Mouse (Mus musculus): Measurements from ENCODE around the gene Tmtc2. TPM values are rescaled to one million over a fixed set of nuclear protein-coding genes. Genes with fewer than 3 reads are reported as not detected.

Tmtc2 gene
- polyA plus RNA-seq, 1 experiment, result 0.01 TPM

- H3K4me1 ChIP-seq (ENCODE audit: control insufficient read depth), result no peaks in the 10 kb centered on the region
- no peaks in the 10 kb centered on the region for H3K36me3 ChIP-seq (ENCODE audit: control insufficient read depth)
- H3K9me3 ChIP-seq (ENCODE audit: control insufficient read depth, low read length), result peaks cover 3% of the 10 kb centered on the region
- TF ChIP-seq GATA1 (IDR thresholded peaks at IDR 0.05; ENCODE audit: low read length), result no peak
- no peak for TF ChIP-seq TAL1 (IDR thresholded peaks at IDR 0.05; ENCODE audit: low read length)
- no peaks in the 10 kb centered on the region for H3K27me3 ChIP-seq (ENCODE audit: control insufficient read depth)
- H3K4me3 ChIP-seq (replicated peaks), result no peak overlapping the region
Measured at GRCm38 (mm10) chr10:105323646-105324192, 250.5 kb downstream of the Tmtc2 start.

GRCm38 (mm10) chr10:105319299-105320057 lies 254.8 kb downstream of the Tmtc2 start:
- no peak overlapping the region for H3K4me3 ChIP-seq (replicated peaks)
- no peaks in the 10 kb centered on the region for H3K36me3 ChIP-seq (ENCODE audit: control insufficient read depth)
- TF ChIP-seq TAL1 (IDR thresholded peaks at IDR 0.05; ENCODE audit: low read length) (no peak), GATA1 (IDR thresholded peaks at IDR 0.05; ENCODE audit: low read length) (no peak)
- peaks cover 3% of the 10 kb centered on the region for H3K9me3 ChIP-seq (ENCODE audit: control insufficient read depth, low read length)
- H3K27me3 ChIP-seq (ENCODE audit: control insufficient read depth), result no peaks in the 10 kb centered on the region
- no peaks in the 10 kb centered on the region for H3K4me1 ChIP-seq (ENCODE audit: control insufficient read depth)

DNA sequence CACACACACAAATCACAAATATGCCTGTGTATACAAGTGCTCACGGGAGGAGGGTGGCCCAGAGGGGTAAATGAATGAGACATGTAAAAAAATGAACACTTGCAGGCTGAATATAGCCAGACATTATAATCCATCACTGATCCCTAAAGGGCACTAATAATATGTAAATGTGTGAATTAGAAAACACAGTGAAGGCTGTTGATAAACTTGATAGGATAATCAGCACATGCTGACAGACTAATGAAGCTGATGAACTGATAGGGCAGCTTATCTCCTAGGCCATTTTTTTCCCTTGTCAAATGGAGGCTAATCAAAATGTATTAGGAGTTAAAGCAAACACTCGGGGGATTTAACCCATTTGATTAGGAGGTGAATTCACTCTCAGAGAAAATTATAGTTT lies 255.4 kb downstream of the Tmtc2 start:
- no peaks in the 10 kb centered on the region for H3K27me3 ChIP-seq (ENCODE audit: control insufficient read depth)
- H3K9me3 ChIP-seq (ENCODE audit: control insufficient read depth, low read length), result peaks cover 3% of the 10 kb centered on the region
- H3K36me3 ChIP-seq (ENCODE audit: control insufficient read depth), result no peaks in the 10 kb centered on the region
- H3K4me1 ChIP-seq (ENCODE audit: control insufficient read depth), result no peaks in the 10 kb centered on the region
- TF ChIP-seq GATA1 (IDR thresholded peaks at IDR 0.05; ENCODE audit: low read length) (no peak), TAL1 (IDR thresholded peaks at IDR 0.05; ENCODE audit: low read length) (no peak)
- H3K4me3 ChIP-seq (replicated peaks), result no peak overlapping the region

DNA sequence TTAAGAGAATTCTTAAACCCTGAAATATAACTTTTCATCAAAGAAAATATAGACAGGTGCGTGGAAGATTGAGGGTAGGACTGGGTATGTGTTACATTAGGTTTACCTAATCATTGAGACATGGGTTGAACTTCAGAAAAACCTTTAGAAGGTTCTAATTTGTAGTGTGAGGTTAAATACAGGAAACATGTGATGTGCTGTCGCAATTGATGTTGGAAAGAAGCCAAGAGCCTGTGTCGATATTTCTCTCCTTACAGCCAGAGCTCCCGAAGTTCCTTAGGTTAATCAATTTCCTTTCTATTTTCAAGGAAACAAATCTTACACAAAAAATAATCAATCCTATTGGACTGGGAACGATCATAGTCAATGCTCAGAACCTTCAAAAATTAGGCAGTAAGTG lies 261.3 kb downstream of the Tmtc2 start:
- Histone ChIP-seq H3K4me1 (ENCODE audit: control insufficient read depth) (no peaks in the 10 kb centered on the region), H3K36me3 (ENCODE audit: control insufficient read depth) (no peaks in the 10 kb centered on the region), H3K4me3 (replicated peaks) (no peak overlapping the region), H3K9me3 (ENCODE audit: control insufficient read depth, low read length) (no peaks in the 10 kb centered on the region), H3K27me3 (ENCODE audit: control insufficient read depth) (no peaks in the 10 kb centered on the region)
- no peak for TF ChIP-seq TAL1 (IDR thresholded peaks at IDR 0.05; ENCODE audit: low read length)
- no peak for TF ChIP-seq GATA1 (IDR thresholded peaks at IDR 0.05; ENCODE audit: low read length)

- Histone ChIP-seq H3K4me3 (replicated peaks) (no peak overlapping the region), H3K27me3 (ENCODE audit: control insufficient read depth) (no peaks in the 10 kb centered on the region), H3K9me3 (ENCODE audit: control insufficient read depth, low read length) (no peaks in the 10 kb centered on the region), H3K36me3 (ENCODE audit: control insufficient read depth) (no peaks in the 10 kb centered on the region), H3K4me1 (ENCODE audit: control insufficient read depth) (no peaks in the 10 kb centered on the region)
- TF ChIP-seq GATA1 (IDR thresholded peaks at IDR 0.05; ENCODE audit: low read length) (no peak), TAL1 (IDR thresholded peaks at IDR 0.05; ENCODE audit: low read length) (no peak)
Measured at GRCm38 (mm10) chr10:105297560-105297959, 276.7 kb downstream of the Tmtc2 start.

- Histone ChIP-seq H3K9me3 (ENCODE audit: control insufficient read depth, low read length) (no peaks in the 10 kb centered on the region), H3K4me1 (ENCODE audit: control insufficient read depth) (no peaks in the 10 kb centered on the region), H3K27me3 (ENCODE audit: control insufficient read depth) (no peaks in the 10 kb centered on the region), H3K36me3 (ENCODE audit: control insufficient read depth) (no peaks in the 10 kb centered on the region), H3K4me3 (replicated peaks) (no peak overlapping the region)
- TF ChIP-seq GATA1 (IDR thresholded peaks at IDR 0.05; ENCODE audit: low read length), result no peak
- no peak for TF ChIP-seq TAL1 (IDR thresholded peaks at IDR 0.05; ENCODE audit: low read length)
Measured at GRCm38 (mm10) chr10:105292961-105293360, 281.3 kb downstream of the Tmtc2 start.

DNA sequence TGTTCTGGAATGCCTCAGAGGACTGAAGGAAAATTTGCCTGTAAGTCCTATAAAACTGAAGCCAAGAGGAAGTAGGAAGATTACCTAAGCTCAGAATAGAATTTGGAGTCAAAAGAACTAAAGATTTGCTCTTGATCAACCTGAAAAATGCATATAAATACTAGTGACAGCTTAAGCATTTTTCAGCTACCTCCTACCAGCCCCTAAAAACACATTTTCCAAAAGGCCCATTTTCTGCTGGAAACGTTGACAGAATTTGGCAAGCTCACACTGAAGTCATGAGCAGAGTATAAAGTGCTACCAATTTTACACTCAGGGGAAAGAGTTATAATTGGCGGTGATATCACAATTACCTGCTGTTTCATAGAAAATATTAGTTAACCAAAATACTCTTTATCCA lies 285.8 kb downstream of the Tmtc2 start:
- Histone ChIP-seq H3K9me3 (ENCODE audit: control insufficient read depth, low read length) (no peaks in the 10 kb centered on the region), H3K36me3 (ENCODE audit: control insufficient read depth) (no peaks in the 10 kb centered on the region)
- TF ChIP-seq GATA1 (IDR thresholded peaks at IDR 0.05; ENCODE audit: low read length) (no peak), TAL1 (IDR thresholded peaks at IDR 0.05; ENCODE audit: low read length) (no peak)

GRCm38 (mm10) chr10:105287575-105287974 lies 286.7 kb downstream of the Tmtc2 start:
- no peaks in the 10 kb centered on the region for H3K4me1 ChIP-seq (ENCODE audit: control insufficient read depth)
- H3K36me3 ChIP-seq (ENCODE audit: control insufficient read depth), result no peaks in the 10 kb centered on the region
- no peak for TF ChIP-seq GATA1 (IDR thresholded peaks at IDR 0.05; ENCODE audit: low read length)
- TF ChIP-seq TAL1 (IDR thresholded peaks at IDR 0.05; ENCODE audit: low read length), result no peak
- H3K4me3 ChIP-seq (replicated peaks), result no peak overlapping the region
- H3K9me3 ChIP-seq (ENCODE audit: control insufficient read depth, low read length), result no peaks in the 10 kb centered on the region
- no peaks in the 10 kb centered on the region for H3K27me3 ChIP-seq (ENCODE audit: control insufficient read depth)

More for the DNA sequence above, 285.8 kb downstream of the Tmtc2 start:
- Histone ChIP-seq H3K4me3 (replicated peaks) (no peak overlapping the region), H3K27me3 (ENCODE audit: control insufficient read depth) (no peaks in the 10 kb centered on the region), H3K4me1 (ENCODE audit: control insufficient read depth) (no peaks in the 10 kb centered on the region)

DNA sequence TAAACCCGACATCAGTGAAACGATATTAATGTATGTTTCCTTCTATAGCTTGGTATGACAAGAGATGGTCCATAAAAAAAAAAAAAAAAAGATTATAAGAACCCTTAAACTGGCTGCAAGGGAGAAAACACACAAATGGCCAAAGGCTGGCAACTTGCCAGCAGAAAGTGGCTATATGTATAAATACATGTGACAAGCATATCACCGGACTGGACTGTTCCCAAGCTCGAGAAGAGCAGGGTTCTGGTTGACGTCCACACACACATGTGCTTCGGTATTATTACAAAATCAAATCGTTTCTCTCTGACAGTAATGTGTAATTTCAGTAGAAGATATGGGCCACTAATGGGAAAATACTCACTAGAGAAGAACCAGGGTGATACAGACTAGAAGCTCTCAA lies 287.2 kb downstream of the Tmtc2 start:
- H3K4me1 ChIP-seq (ENCODE audit: control insufficient read depth), result no peaks in the 10 kb centered on the region
- TF ChIP-seq GATA1 (IDR thresholded peaks at IDR 0.05; ENCODE audit: low read length) (no peak), TAL1 (IDR thresholded peaks at IDR 0.05; ENCODE audit: low read length) (no peak)
- H3K9me3 ChIP-seq (ENCODE audit: control insufficient read depth, low read length), result no peaks in the 10 kb centered on the region
- no peaks in the 10 kb centered on the region for H3K27me3 ChIP-seq (ENCODE audit: control insufficient read depth)
- H3K36me3 ChIP-seq (ENCODE audit: control insufficient read depth), result no peaks in the 10 kb centered on the region
- H3K4me3 ChIP-seq (replicated peaks), result no peak overlapping the region
